Mouse (Mus musculus): Measurements from ENCODE around the gene Crot.

GRCm38 (mm10) chr5:9032641-9033040, 35.5 kb upstream of the Crot start:
- TF ChIP-seq CHD2 (IDR thresholded peaks at IDR 0.05; ENCODE audit: low read depth, low read length) = no peak
- TF ChIP-seq ZC3H11A (IDR thresholded peaks at IDR 0.05; ENCODE audit: borderline replicate concordance, low read depth, low read length) = no peak
- no peak for TF ChIP-seq ZNF384 (IDR thresholded peaks at IDR 0.05; ENCODE audit: low read depth, low read length)
